Mouse (Mus musculus) lung, adult 2 months (tissue): ENCODE data around the gene Itga9.

Experiments used
- CTCF ChIP-seq: fragments of 200-500 bp; IDR thresholded peaks from 2 replicates; pipeline ENCODE4 v1.5.1; 2011; ENCODE audit warnings: mild to moderate bottlenecking, low read length, control low read depth; ENCODE audit not compliant: insufficient read depth
- POLR2A ChIP-seq: fragments of 200-500 bp; IDR thresholded peaks from 2 replicates; pipeline ENCODE4 v1.6.1; 2011; ENCODE audit warnings: low read depth, mild to moderate bottlenecking, control low read depth, low read length, borderline replicate concordance; ENCODE audit errors: extremely low read depth

DNA sequence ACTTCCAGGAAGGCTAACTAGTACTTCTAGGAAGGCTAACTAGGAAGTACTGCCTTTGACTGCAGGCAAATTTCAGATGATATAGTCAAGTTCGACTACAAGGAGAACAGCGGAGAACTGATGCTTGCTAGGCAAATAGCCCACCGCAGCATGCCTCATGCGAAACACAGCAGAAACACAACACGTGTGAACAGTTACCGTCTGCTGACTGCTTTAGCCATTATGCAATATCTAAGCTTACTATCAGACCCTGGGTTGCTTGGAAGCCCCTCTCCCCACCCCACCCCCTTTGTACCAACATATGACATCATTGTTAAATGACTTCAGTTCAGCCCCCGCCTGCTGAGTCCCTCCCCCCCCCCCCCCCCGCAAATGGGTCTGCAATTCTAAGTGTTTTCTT, 123.7 kb downstream of the Itga9 start:
- TF ChIP-seq POLR2A (no peak), CTCF (no peak)
